Mouse (Mus musculus): ENCODE results near the gene Cacna2d1. TPM values are rescaled to one million over a fixed set of nuclear protein-coding genes. Genes with fewer than 3 reads are reported as not detected.

Gene Cacna2d1
- polyA plus RNA-seq, 1 experiment: 27.2 TPM

DNA sequence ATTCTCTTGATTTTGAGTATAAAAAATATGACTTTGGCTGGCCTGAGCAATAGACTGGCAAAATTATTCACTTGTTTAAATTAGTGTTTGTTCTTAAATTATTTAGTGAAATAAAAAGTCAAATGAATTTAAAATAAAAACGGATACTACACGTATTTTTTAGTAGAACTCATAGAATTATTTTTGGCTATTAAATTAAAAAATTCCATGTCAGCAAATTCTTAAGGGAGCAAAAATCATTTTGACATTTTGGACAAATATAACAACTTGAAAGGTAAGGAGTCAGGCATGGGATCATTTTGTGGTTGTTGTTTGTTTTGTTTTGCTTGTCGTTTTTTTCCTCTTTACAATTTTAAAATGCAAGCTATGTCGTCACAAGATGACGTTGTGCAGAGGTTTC lies 346.7 kb downstream of the Cacna2d1 start:
- Histone ChIP-seq H3K79me2 (ENCODE audit: control insufficient read depth, insufficient read depth) (no peaks in the 10 kb centered on the region), H3ac (ENCODE audit: control insufficient read depth, insufficient read length) (no peak overlapping the region), H3K27me3 (ENCODE audit: control insufficient read depth, insufficient read depth, insufficient read length) (no peaks in the 10 kb centered on the region), H3K4me3 (no peak overlapping the region), H3K36me3 (ENCODE audit: control insufficient read depth, insufficient read depth) (peaks cover 22% of the 10 kb centered on the region), H3K4me2 (ENCODE audit: low read depth) (no peak overlapping the region)
- no peak for TF ChIP-seq POLR2AphosphoS2 (IDR thresholded peaks at IDR 0.05; ENCODE audit: insufficient read length, low read depth)
- TF ChIP-seq MAX (IDR thresholded peaks at IDR 0.05; ENCODE audit: low read depth): no peak
- no peak for TF ChIP-seq TCF3 (IDR thresholded peaks at IDR 0.05; ENCODE audit: insufficient read length, low read depth)
- TF ChIP-seq REST (IDR thresholded peaks at IDR 0.05; ENCODE audit: insufficient read depth, insufficient read length): no peak
- no peak for TF ChIP-seq CEBPB (IDR thresholded peaks at IDR 0.05; ENCODE audit: insufficient read depth, poor library complexity, severe bottlenecking)
- TF ChIP-seq USF1 (IDR thresholded peaks at IDR 0.05; ENCODE audit: low read depth): no peak
- TF ChIP-seq SRF (IDR thresholded peaks at IDR 0.05; ENCODE audit: control insufficient read depth, insufficient read length, low read depth): no peak
- TF ChIP-seq MYOD1 (IDR thresholded peaks at IDR 0.05; ENCODE audit: control insufficient read depth in 1 of 3, insufficient read length in 2 of 3, low read depth in 2 of 3): no peak
- TF ChIP-seq MYOG (IDR thresholded peaks at IDR 0.05; ENCODE audit: control insufficient read depth in 1 of 3, insufficient read depth in 1 of 3, insufficient read length in 2 of 3, low read depth in 2 of 3): no peak
- no peak for TF ChIP-seq E2F4 (IDR thresholded peaks at IDR 0.05; ENCODE audit: insufficient read depth)

DNA sequence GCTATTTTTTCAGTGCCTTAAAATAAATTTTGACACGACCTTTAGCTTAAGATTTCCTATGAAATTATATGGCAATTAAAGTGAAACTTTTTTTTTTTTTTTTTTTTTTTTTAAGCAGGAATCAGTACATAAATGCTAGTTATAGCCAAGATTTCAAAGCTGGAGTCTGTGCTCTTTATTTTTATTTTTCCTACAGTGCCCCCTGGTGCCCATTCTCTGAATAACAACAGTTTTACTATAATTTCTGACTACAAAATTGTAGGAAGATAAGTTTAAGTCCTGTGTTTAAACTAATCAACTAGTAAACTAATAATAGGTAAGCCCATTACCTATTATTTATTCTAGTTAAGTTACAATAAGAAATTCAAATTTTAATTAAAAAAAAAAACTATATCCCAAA lies 358.7 kb downstream of the Cacna2d1 start:
- H3K27me3 ChIP-seq (ENCODE audit: control insufficient read depth, insufficient read depth, insufficient read length): no peaks in the 10 kb centered on the region
- no peak overlapping the region for H3K4me2 ChIP-seq (ENCODE audit: low read depth)
- no peak overlapping the region for H3K4me3 ChIP-seq
- no peaks in the 10 kb centered on the region for H3K36me3 ChIP-seq (ENCODE audit: control insufficient read depth, insufficient read depth)
- H3ac ChIP-seq (ENCODE audit: control insufficient read depth, insufficient read length): no peak overlapping the region
- no peaks in the 10 kb centered on the region for H3K79me2 ChIP-seq (ENCODE audit: control insufficient read depth, insufficient read depth)
- no peak for TF ChIP-seq REST (IDR thresholded peaks at IDR 0.05; ENCODE audit: insufficient read depth, insufficient read length)
- TF ChIP-seq TCF3 (IDR thresholded peaks at IDR 0.05; ENCODE audit: insufficient read length, low read depth): no peak
- TF ChIP-seq E2F4 (IDR thresholded peaks at IDR 0.05; ENCODE audit: insufficient read depth): no peak
- no peak for TF ChIP-seq SRF (IDR thresholded peaks at IDR 0.05; ENCODE audit: control insufficient read depth, insufficient read length, low read depth)
- no peak for TF ChIP-seq USF1 (IDR thresholded peaks at IDR 0.05; ENCODE audit: low read depth)
- no peak for TF ChIP-seq MYOG (IDR thresholded peaks at IDR 0.05; ENCODE audit: control insufficient read depth in 1 of 3, insufficient read depth in 1 of 3, insufficient read length in 2 of 3, low read depth in 2 of 3)
- no peak for TF ChIP-seq MAX (IDR thresholded peaks at IDR 0.05; ENCODE audit: low read depth)
- no peak for TF ChIP-seq POLR2A (IDR thresholded peaks at IDR 0.05; ENCODE audit: insufficient read length, low read depth)
- no peak for TF ChIP-seq POLR2AphosphoS2 (IDR thresholded peaks at IDR 0.05; ENCODE audit: insufficient read length, low read depth)
- no peak for TF ChIP-seq TCF12 (IDR thresholded peaks at IDR 0.05; ENCODE audit: insufficient read depth, poor library complexity, severe bottlenecking)
- no peak for TF ChIP-seq MYOD1 (IDR thresholded peaks at IDR 0.05; ENCODE audit: control insufficient read depth in 1 of 3, insufficient read length in 2 of 3, low read depth in 2 of 3)
- no peak for TF ChIP-seq CEBPB (IDR thresholded peaks at IDR 0.05; ENCODE audit: insufficient read depth, poor library complexity, severe bottlenecking)

DNA sequence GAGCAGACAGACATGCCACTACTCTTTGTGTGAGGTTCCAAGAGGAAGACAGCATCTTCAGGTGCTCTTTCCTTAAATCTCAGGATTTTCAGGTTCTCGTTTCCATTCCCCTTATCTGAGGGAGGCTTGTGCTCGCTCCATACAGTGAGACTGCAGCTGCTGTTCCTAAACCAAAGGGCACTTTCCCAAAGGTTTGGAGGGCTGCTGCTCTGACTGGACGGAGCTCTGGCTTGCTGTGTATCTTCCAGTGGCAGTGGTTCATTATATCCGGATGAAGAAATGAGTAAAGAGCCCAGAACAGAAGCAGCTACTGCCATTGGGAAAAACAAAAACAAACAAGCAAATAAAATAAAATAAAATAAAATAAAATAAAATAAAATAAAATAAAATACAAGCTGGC lies 359.3 kb downstream of the Cacna2d1 start:
- H3K4me2 ChIP-seq (ENCODE audit: low read depth): no peak overlapping the region
- no peaks in the 10 kb centered on the region for H3K79me2 ChIP-seq (ENCODE audit: control insufficient read depth, insufficient read depth)
- H3ac ChIP-seq (ENCODE audit: control insufficient read depth, insufficient read length): no peak overlapping the region
- H3K4me3 ChIP-seq: no peak overlapping the region
- no peaks in the 10 kb centered on the region for H3K27me3 ChIP-seq (ENCODE audit: control insufficient read depth, insufficient read depth, insufficient read length)
- TF ChIP-seq POLR2AphosphoS2 (IDR thresholded peaks at IDR 0.05; ENCODE audit: insufficient read length, low read depth) (no peak), TCF12 (IDR thresholded peaks at IDR 0.05; ENCODE audit: insufficient read depth, poor library complexity, severe bottlenecking) (no peak), USF1 (IDR thresholded peaks at IDR 0.05; ENCODE audit: low read depth) (no peak), SRF (IDR thresholded peaks at IDR 0.05; ENCODE audit: control insufficient read depth, insufficient read length, low read depth) (no peak), REST (IDR thresholded peaks at IDR 0.05; ENCODE audit: insufficient read depth, insufficient read length) (no peak), POLR2A (IDR thresholded peaks at IDR 0.05; ENCODE audit: insufficient read length, low read depth) (no peak), MAX (IDR thresholded peaks at IDR 0.05; ENCODE audit: low read depth) (no peak), CEBPB (IDR thresholded peaks at IDR 0.05; ENCODE audit: insufficient read depth, poor library complexity, severe bottlenecking) (no peak), MYOD1 (IDR thresholded peaks at IDR 0.05; ENCODE audit: control insufficient read depth in 1 of 3, insufficient read length in 2 of 3, low read depth in 2 of 3) (no peak)
- no peaks in the 10 kb centered on the region for H3K36me3 ChIP-seq (ENCODE audit: control insufficient read depth, insufficient read depth)

- Histone ChIP-seq H3ac (ENCODE audit: control insufficient read depth, insufficient read length) (no peak overlapping the region), H3K36me3 (ENCODE audit: control insufficient read depth, insufficient read depth) (no peaks in the 10 kb centered on the region), H3K4me3 (no peak overlapping the region), H3K4me2 (ENCODE audit: low read depth) (no peak overlapping the region), H3K27me3 (ENCODE audit: control insufficient read depth, insufficient read depth, insufficient read length) (no peaks in the 10 kb centered on the region), H3K79me2 (ENCODE audit: control insufficient read depth, insufficient read depth) (no peaks in the 10 kb centered on the region)
- TF ChIP-seq REST (IDR thresholded peaks at IDR 0.05; ENCODE audit: insufficient read depth, insufficient read length) (no peak), TCF3 (IDR thresholded peaks at IDR 0.05; ENCODE audit: insufficient read length, low read depth) (no peak), USF1 (IDR thresholded peaks at IDR 0.05; ENCODE audit: low read depth) (no peak), SRF (IDR thresholded peaks at IDR 0.05; ENCODE audit: control insufficient read depth, insufficient read length, low read depth) (no peak), E2F4 (IDR thresholded peaks at IDR 0.05; ENCODE audit: insufficient read depth) (no peak), MYOD1 (IDR thresholded peaks at IDR 0.05; ENCODE audit: control insufficient read depth in 1 of 3, insufficient read length in 2 of 3, low read depth in 2 of 3) (no peak), TCF12 (IDR thresholded peaks at IDR 0.05; ENCODE audit: insufficient read depth, poor library complexity, severe bottlenecking) (no peak)
Measured at GRCm38 (mm10) chr5:16294708-16295107, 360.2 kb downstream of the Cacna2d1 start.

DNA sequence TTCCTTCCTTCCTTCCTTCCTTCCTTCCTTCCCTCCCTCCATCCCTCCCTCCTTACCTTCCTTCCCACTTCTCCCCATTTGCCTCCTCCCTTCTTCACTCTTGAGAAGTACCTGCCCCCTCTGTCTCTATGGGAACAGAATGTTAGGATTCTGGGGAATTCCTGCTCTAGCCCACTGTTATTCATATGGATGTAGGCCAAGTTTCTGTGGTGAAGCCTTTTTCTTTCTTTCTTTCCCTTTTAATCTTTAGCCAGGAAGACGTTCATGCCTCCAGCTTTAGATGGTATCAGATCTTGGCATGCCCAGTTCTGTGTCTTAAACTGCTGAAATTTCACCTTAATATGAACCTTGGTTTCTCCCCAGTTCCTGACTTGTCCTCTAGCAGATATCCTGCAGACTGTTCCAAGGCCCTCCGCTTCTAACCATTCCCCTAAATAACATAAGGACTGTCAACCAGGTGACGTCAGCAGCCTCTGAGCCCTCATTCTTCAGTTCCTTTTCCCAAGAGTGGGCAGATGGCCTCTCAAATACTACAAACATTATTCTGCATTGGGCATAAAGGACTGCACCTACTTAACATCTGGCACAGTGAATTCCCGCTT lies 362.8 kb downstream of the Cacna2d1 start:
- Histone ChIP-seq H3K4me3 (no peak overlapping the region), H3K36me3 (ENCODE audit: control insufficient read depth, insufficient read depth) (peaks cover 5% of the 10 kb centered on the region), H3K27me3 (ENCODE audit: control insufficient read depth, insufficient read depth, insufficient read length) (no peaks in the 10 kb centered on the region), H3K79me2 (ENCODE audit: control insufficient read depth, insufficient read depth) (no peaks in the 10 kb centered on the region), H3K4me2 (ENCODE audit: low read depth) (peak overlapping the region; percentile 30), H3ac (ENCODE audit: control insufficient read depth, insufficient read length) (no peak overlapping the region)
- TF ChIP-seq E2F4 (IDR thresholded peaks at IDR 0.05; ENCODE audit: insufficient read depth): no peak
- no peak for TF ChIP-seq USF1 (IDR thresholded peaks at IDR 0.05; ENCODE audit: low read depth)
- no peak for TF ChIP-seq SRF (IDR thresholded peaks at IDR 0.05; ENCODE audit: control insufficient read depth, insufficient read length, low read depth)
- TF ChIP-seq TCF12 (IDR thresholded peaks at IDR 0.05; ENCODE audit: insufficient read depth, poor library complexity, severe bottlenecking): no peak
- TF ChIP-seq TCF3 (IDR thresholded peaks at IDR 0.05; ENCODE audit: insufficient read length, low read depth): no peak
- TF ChIP-seq POLR2AphosphoS2 (IDR thresholded peaks at IDR 0.05; ENCODE audit: insufficient read length, low read depth): no peak
- TF ChIP-seq MYOD1 (IDR thresholded peaks at IDR 0.05; ENCODE audit: control insufficient read depth in 1 of 3, insufficient read length in 2 of 3, low read depth in 2 of 3): no peak
- TF ChIP-seq CEBPB (IDR thresholded peaks at IDR 0.05; ENCODE audit: insufficient read depth, poor library complexity, severe bottlenecking): no peak
- no peak for TF ChIP-seq POLR2A (IDR thresholded peaks at IDR 0.05; ENCODE audit: insufficient read length, low read depth)
- no peak for TF ChIP-seq MYOG (IDR thresholded peaks at IDR 0.05; ENCODE audit: control insufficient read depth in 1 of 3, insufficient read depth in 1 of 3, insufficient read length in 2 of 3, low read depth in 2 of 3)
- TF ChIP-seq REST (IDR thresholded peaks at IDR 0.05; ENCODE audit: insufficient read depth, insufficient read length): no peak
- no peak for TF ChIP-seq MAX (IDR thresholded peaks at IDR 0.05; ENCODE audit: low read depth)
